ENCODE assay signal across 7 mouse cellular contexts in the genomic region with DNA sequence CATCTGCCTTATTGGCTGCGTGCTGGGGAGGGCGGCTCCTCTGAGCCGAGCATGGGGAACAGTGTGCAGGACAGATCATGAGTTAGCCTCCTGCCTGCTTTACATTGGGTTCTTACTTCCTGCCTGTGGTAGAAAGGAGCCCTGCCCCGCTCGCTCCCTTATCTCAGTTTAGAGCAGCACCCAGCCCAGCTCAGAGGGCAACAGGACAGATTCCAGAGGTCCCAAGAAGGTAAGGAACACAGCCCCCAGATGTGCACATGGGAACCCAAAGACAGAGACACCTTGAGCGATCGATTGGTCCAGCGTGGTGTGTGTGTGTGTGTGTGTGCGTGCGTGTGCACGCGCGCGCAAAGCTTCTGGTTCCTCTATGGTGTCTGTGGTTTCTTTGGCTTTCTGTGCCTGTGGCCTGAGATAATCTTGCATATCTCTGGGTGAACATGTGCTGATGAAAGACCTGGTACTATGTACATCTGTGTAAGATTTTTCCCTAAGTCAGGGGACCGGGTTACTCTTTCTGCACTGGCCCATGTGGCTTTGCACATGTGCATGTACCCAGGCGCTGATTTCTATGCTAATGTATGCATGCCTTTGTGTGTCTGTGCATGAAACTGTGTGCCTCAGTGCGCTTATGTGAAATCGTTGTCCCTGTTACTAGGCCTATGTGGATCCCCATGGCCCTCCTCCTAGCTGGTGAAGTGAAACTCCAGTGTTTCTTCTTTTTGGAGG. TPM values are rescaled to one million over a fixed set of nuclear protein-coding genes. Genes with fewer than 3 reads are reported as not detected.
DNase-seq lines count a peak whose midpoint lies in the region; ATAC-seq and TF ChIP-seq lines count a peak whose summit lies in the region.

No protein-coding gene starts in this region.

- peak; percentile 73 to 75 for DNase-seq in B cell, adult 2 months
- DNase-seq in liver, embryonic 14.5 days (ENCODE audit: low read depth in 3 of 3, low spot score in 3 of 3), result peak; percentile 67 to 70 (median 70)
- DNase-seq in spleen, adult 12 weeks (ENCODE audit: low spot score), result peak; percentile 51
- no peak for DNase-seq in adrenal gland, postnatal 14 days
- no peak for DNase-seq in adrenal gland, postnatal 36 days

- no peak for TF ChIP-seq CTCF in ES-Bruce4 (IDR thresholded peaks at IDR 0.05; ENCODE audit: low read depth, low read length)
- peak; percentile 8; the same call in 1 of the 2 replicates for TF ChIP-seq CTCF in liver, embryonic 14.5 days (IDR thresholded peaks at IDR 0.05; ENCODE audit: low read depth)

- peak overlapping the region; percentile 35 for H3K4me2 ChIP-seq in forebrain, embryonic 13.5 days
- H3K4me2 ChIP-seq in liver, embryonic 14.5 days (ENCODE audit: low read depth), result peak overlapping the region; percentile 64

- no peaks in the 10 kb centered on the region for H3K27me3 ChIP-seq in ES-Bruce4 (ENCODE audit: control insufficient read depth, insufficient read depth, low read length, poor library complexity, severe bottlenecking)
- H3K27me3 ChIP-seq in forebrain, embryonic 13.5 days, result no peaks in the 10 kb centered on the region
- H3K27me3 ChIP-seq in liver, embryonic 14.5 days (ENCODE audit: control insufficient read depth, insufficient read depth, low read length), result no peaks in the 10 kb centered on the region

- no peaks in the 10 kb centered on the region for H3K9me3 ChIP-seq in ES-Bruce4 (replicated peaks; ENCODE audit: control insufficient read depth, insufficient read depth, low read length, poor library complexity, severe bottlenecking)
- H3K9me3 ChIP-seq in forebrain, embryonic 13.5 days (replicated peaks), result no peaks in the 10 kb centered on the region
- H3K9me3 ChIP-seq in liver, embryonic 14.5 days (ENCODE audit: control insufficient read depth, low read length), result no peaks in the 10 kb centered on the region

- 0 out of 2 replicates have a peak overlapping the region, but pooled peaks have one; percentile 2 for H3K27ac ChIP-seq in ES-Bruce4 (ENCODE audit: insufficient read depth, low read length)
- H3K27ac ChIP-seq in forebrain, embryonic 13.5 days, result peak overlapping the region; percentile 96
- peak overlapping the region; percentile 83 for H3K27ac ChIP-seq in liver, embryonic 14.5 days

- ATAC-seq in forebrain, embryonic 13.5 days, result peak; percentile 93
- ATAC-seq in liver, embryonic 14.5 days (ENCODE audit: insufficient read depth), result peak; percentile 95

- peaks cover 2% of the 10 kb centered on the region for H3K4me1 ChIP-seq in ES-Bruce4 (ENCODE audit: control insufficient read depth, insufficient read depth, low read length)
- peaks cover 19% of the 10 kb centered on the region for H3K4me1 ChIP-seq in forebrain, embryonic 13.5 days
- peaks cover 23 to 29% of the 10 kb centered on the region in 2 experiments for H3K4me1 ChIP-seq in liver, embryonic 14.5 days (replicated peaks; ENCODE audit: control insufficient read depth in 2 of 2, insufficient read depth in 2 of 2, low read length in 1 of 2)

- 76% methylated on average over 18 of the region's 18 CpGs for WGBS in forebrain, embryonic 13.5 days
- WGBS in liver, embryonic 14.5 days (ENCODE audit: insufficient replicate concordance), result 8% methylated on average over 18 of the region's 18 CpGs

- no peaks in the 10 kb centered on the region for H3K36me3 ChIP-seq in ES-Bruce4 (ENCODE audit: control insufficient read depth, insufficient read depth, low read length, poor library complexity, severe bottlenecking)
- no peaks in the 10 kb centered on the region for H3K36me3 ChIP-seq in forebrain, embryonic 13.5 days (ENCODE audit: poor library complexity, severe bottlenecking)
- H3K36me3 ChIP-seq in liver, embryonic 14.5 days (replicated peaks; ENCODE audit: control insufficient read depth, insufficient read depth, low read depth), result no peaks in the 10 kb centered on the region

- peak overlapping the region; percentile 36 for H3K4me3 ChIP-seq in ES-Bruce4 (ENCODE audit: low read depth, low read length)
- H3K4me3 ChIP-seq in forebrain, embryonic 13.5 days, result no peak overlapping the region
- peak overlapping the region; percentile 32 to 53 for H3K4me3 ChIP-seq in liver, embryonic 14.5 days (ENCODE audit: insufficient read depth in 1 of 2, low read depth in 2 of 2, low read length in 2 of 2)

- no peak overlapping the region for H3K9ac ChIP-seq in ES-Bruce4 (ENCODE audit: low read depth, poor library complexity, severe bottlenecking)
- H3K9ac ChIP-seq in forebrain, embryonic 13.5 days, result no peak overlapping the region; the same call in 1 of the 2 replicates
- H3K9ac ChIP-seq in liver, embryonic 14.5 days (replicated peaks), result peak overlapping the region; percentile 50

- TF ChIP-seq POLR2A in ES-Bruce4 (IDR thresholded peaks at IDR 0.05; ENCODE audit: insufficient read depth, low read length), result no peak

- no peak for TF ChIP-seq EP300 in ES-Bruce4 (IDR thresholded peaks at IDR 0.05; ENCODE audit: insufficient read depth, low read depth, low read length)
- TF ChIP-seq EP300 in liver, embryonic 14.5 days (IDR thresholded peaks at IDR 0.05; ENCODE audit: low read depth), result peak; percentile 76

RNA-seq across cellular contexts. Expression of gene Lpar5, which starts 3.6 kb away (rescaled TPM):
- 2.5 and 3.7 TPM in 2 replicates for polyA plus RNA-seq in ES-Bruce4 (2011; ENCODE audit: insufficient read depth, insufficient read length, low read depth, missing spikeins)
- polyA plus RNA-seq in forebrain, embryonic 13.5 days (2015; fragmentation: Nextera tagmentation; extraction: Ambion mirVana), result 0.38 and 0.44 TPM in 2 replicates
- polyA plus RNA-seq in liver, embryonic 14.5 days (2012; rRNA removed), result 1.6 and 1.8 TPM in 2 replicates
- 0.68 and 1.0 TPM in 2 replicates for polyA plus RNA-seq in liver, embryonic 14.5 days (2014; fragmentation: Nextera tagmentation; extraction: Ambion mirVana)
- total RNA-seq in adrenal gland, postnatal 14 days (2021), result 0.44 and 2.1 TPM in 2 replicates
- under 1 TPM; 0.40 to 0.60 TPM for total RNA-seq in adrenal gland, postnatal 36 days (2021)

RNA-seq across cellular contexts. Expression of gene Acrbp, which starts 21.8 kb away (rescaled TPM):
- polyA plus RNA-seq in ES-Bruce4 (2011; ENCODE audit: insufficient read depth, insufficient read length, low read depth, missing spikeins), result 25.3 and 25.7 TPM in 2 replicates
- 19.1 and 20.9 TPM in 2 replicates for polyA plus RNA-seq in forebrain, embryonic 13.5 days (2015; fragmentation: Nextera tagmentation; extraction: Ambion mirVana)
- polyA plus RNA-seq in liver, embryonic 14.5 days (2012; rRNA removed), result 2.1 and 3.1 TPM in 2 replicates
- polyA plus RNA-seq in liver, embryonic 14.5 days (2014; fragmentation: Nextera tagmentation; extraction: Ambion mirVana), result 1.3 and 2.0 TPM in 2 replicates
- total RNA-seq in adrenal gland, postnatal 14 days (2021), result 7.5 and 8.2 TPM in 2 replicates
- total RNA-seq in adrenal gland, postnatal 36 days (2021), result 1 to 10 TPM; 6.9 to 7.1 TPM

RNA-seq across cellular contexts. Expression of gene Chd4, which starts 24.4 kb away (rescaled TPM):
- polyA plus RNA-seq in ES-Bruce4 (2011; ENCODE audit: insufficient read depth, insufficient read length, low read depth, missing spikeins), result 307 and 317 TPM in 2 replicates
- 114 and 119 TPM in 2 replicates for polyA plus RNA-seq in forebrain, embryonic 13.5 days (2015; fragmentation: Nextera tagmentation; extraction: Ambion mirVana)
- 13.9 and 24.7 TPM in 2 replicates for polyA plus RNA-seq in liver, embryonic 14.5 days (2012; rRNA removed)
- polyA plus RNA-seq in liver, embryonic 14.5 days (2014; fragmentation: Nextera tagmentation; extraction: Ambion mirVana), result 19.7 and 24.3 TPM in 2 replicates
- total RNA-seq in adrenal gland, postnatal 14 days (2021), result 189 and 192 TPM in 2 replicates
- 100 to 1,000 TPM; 166 to 201 TPM for total RNA-seq in adrenal gland, postnatal 36 days (2021)

RNA-seq across cellular contexts. Expression of gene Ing4, which starts 31.8 kb away (rescaled TPM):
- polyA plus RNA-seq in ES-Bruce4 (2011; ENCODE audit: insufficient read depth, insufficient read length, low read depth, missing spikeins), result 44.0 and 54.7 TPM in 2 replicates
- 190 and 200 TPM in 2 replicates for polyA plus RNA-seq in forebrain, embryonic 13.5 days (2015; fragmentation: Nextera tagmentation; extraction: Ambion mirVana)
- polyA plus RNA-seq in liver, embryonic 14.5 days (2012; rRNA removed), result 14.1 and 17.9 TPM in 2 replicates
- polyA plus RNA-seq in liver, embryonic 14.5 days (2014; fragmentation: Nextera tagmentation; extraction: Ambion mirVana), result 17.2 and 21.9 TPM in 2 replicates
- total RNA-seq in adrenal gland, postnatal 14 days (2021), result 64.9 and 71.8 TPM in 2 replicates
- 10 to 100 TPM; 54.4 to 79.5 TPM for total RNA-seq in adrenal gland, postnatal 36 days (2021)

Comparison
In these comparisons a context has a peak if more than half of its experiments do, and no peak if none do; other contexts are left out.
1. DNase-seq: peak in B cell, adult 2 months (2 of 2), liver, embryonic 14.5 days (3 of 3) and spleen, adult 12 weeks (single experiment); none in adrenal gland, postnatal 14 days (single experiment) and adrenal gland, postnatal 36 days (0 of 2).
2. H3K27ac ChIP-seq: peak in every context shown above with its lines; median percentile 96 in forebrain, embryonic 13.5 days; 83 in liver, embryonic 14.5 days; 2 in ES-Bruce4.